Mouse (Mus musculus) myocyte (in vitro differentiated cells): Measurements from ENCODE around the gene Cfap126. TPM values are rescaled to one million over a fixed set of nuclear protein-coding genes. Genes with fewer than 3 reads are reported as not detected.

ENCODE experiments used
- H3K27me3 ChIP-seq: one replicate; pipeline ENCODE4 v1.6.1; 2011; ENCODE audit not compliant: control insufficient read depth, insufficient read depth, insufficient read length
- H3K36me3 ChIP-seq: one replicate; pipeline ENCODE4 v1.6.1; 2011; ENCODE audit not compliant: control insufficient read depth, insufficient read depth
- H3K4me2 ChIP-seq: one replicate; pipeline ENCODE4 v1.6.1; 2011; ENCODE audit warnings: low read depth, control low read depth
- H3K4me3 ChIP-seq: one replicate; pipeline ENCODE4 v1.5.1; 2011; ENCODE audit warnings: mild to moderate bottlenecking, control low read depth, moderate library complexity
- H3K79me2 ChIP-seq: one replicate; pipeline ENCODE4 v1.6.1; 2011; ENCODE audit not compliant: control insufficient read depth, insufficient read depth
- H3ac ChIP-seq: one replicate; pipeline ENCODE4 v1.6.1; 2011; ENCODE audit not compliant: control insufficient read depth, insufficient read length
- CEBPB ChIP-seq: IDR thresholded peaks from 2 replicates; pipeline ENCODE4 v1.6.1; 2011; ENCODE audit warnings: mild to moderate bottlenecking, moderate library complexity; ENCODE audit not compliant: poor library complexity, insufficient read depth, severe bottlenecking
- E2F4 ChIP-seq: IDR thresholded peaks from one replicate; pipeline ENCODE4 v1.6.1; 2011; ENCODE audit warnings: mild to moderate bottlenecking, control low read depth, moderate library complexity; ENCODE audit not compliant: insufficient read depth
- MAX ChIP-seq: IDR thresholded peaks from one replicate; pipeline ENCODE4 v1.6.1; 2011; ENCODE audit warnings: low read depth, mild to moderate bottlenecking, control low read depth
- MYOD1 ChIP-seq, 3 experiments: IDR thresholded peaks; one replicate each; pipeline ENCODE4 v1.6.1; 2011; ENCODE audit warnings: control low read depth in 2 of 3, low read depth in 2 of 3, mild to moderate bottlenecking in 2 of 3, moderate library complexity in 1 of 3; ENCODE audit not compliant: insufficient read length in 2 of 3, control insufficient read depth in 1 of 3
- MYOG ChIP-seq, 3 experiments: IDR thresholded peaks; one replicate each; pipeline ENCODE4 v1.6.1; 2011; ENCODE audit warnings: control low read depth in 2 of 3, low read depth in 2 of 3, mild to moderate bottlenecking in 2 of 3; ENCODE audit not compliant: insufficient read length in 2 of 3, control insufficient read depth in 1 of 3, insufficient read depth in 1 of 3
- POLR2A ChIP-seq: IDR thresholded peaks from one replicate; pipeline ENCODE4 v1.6.1; 2011; ENCODE audit warnings: low read depth, mild to moderate bottlenecking, control low read depth, moderate library complexity; ENCODE audit not compliant: insufficient read length
- POLR2AphosphoS2 ChIP-seq: IDR thresholded peaks from one replicate; pipeline ENCODE4 v1.6.1; 2011; ENCODE audit warnings: low read depth, control low read depth; ENCODE audit not compliant: insufficient read length
- REST ChIP-seq: IDR thresholded peaks from one replicate; pipeline ENCODE4 v1.6.1; 2011; ENCODE audit warnings: mild to moderate bottlenecking, control low read depth, moderate library complexity; ENCODE audit not compliant: insufficient read depth, insufficient read length
- SRF ChIP-seq: IDR thresholded peaks from one replicate; pipeline ENCODE4 v1.6.1; 2011; ENCODE audit warnings: low read depth; ENCODE audit not compliant: control insufficient read depth, insufficient read length
- TCF12 ChIP-seq: IDR thresholded peaks from one replicate; pipeline ENCODE4 v1.6.1; 2011; ENCODE audit warnings: mild to moderate bottlenecking, control low read depth; ENCODE audit not compliant: poor library complexity, insufficient read depth, severe bottlenecking
- TCF3 ChIP-seq: IDR thresholded peaks from one replicate; pipeline ENCODE4 v1.6.1; 2011; ENCODE audit warnings: low read depth, control low read depth; ENCODE audit not compliant: insufficient read length
- USF1 ChIP-seq: IDR thresholded peaks from one replicate; pipeline ENCODE4 v1.6.1; 2011; ENCODE audit warnings: low read depth, mild to moderate bottlenecking, control low read depth, moderate library complexity
- polyA plus RNA-seq: library from polyadenylated mRNA; unstranded; fragments of >200 nt; fragmentation: generic; extraction: Trizol; gene quantifications from one replicate; pipeline ENCODE4 v1.2.1, GENCODE M21; 2012; ENCODE audit warnings: missing spikeins

Cfap126 gene
- polyA plus RNA-seq, 1 experiment = 2.2 TPM

- no peak overlapping the region for H3K4me2 ChIP-seq
- H3K27me3 ChIP-seq = no peaks in the 10 kb centered on the region
- no peaks in the 10 kb centered on the region for H3K36me3 ChIP-seq
- H3K79me2 ChIP-seq = no peaks in the 10 kb centered on the region
- no peak for TF ChIP-seq USF1
- no peak for TF ChIP-seq CEBPB
- no peak for TF ChIP-seq TCF3
- TF ChIP-seq MAX = no peak
- TF ChIP-seq POLR2AphosphoS2 = no peak
- TF ChIP-seq REST = no peak
- TF ChIP-seq MYOG (IDR thresholded peaks at IDR 0.05; ENCODE audit: control insufficient read depth in 1 of 3, insufficient read depth in 1 of 3, insufficient read length in 2 of 3, low read depth in 2 of 3) = no peak
- no peak for TF ChIP-seq TCF12
- no peak for TF ChIP-seq POLR2A
- TF ChIP-seq SRF = no peak
- TF ChIP-seq MYOD1 (IDR thresholded peaks at IDR 0.05; ENCODE audit: control insufficient read depth in 1 of 3, insufficient read length in 2 of 3, low read depth in 2 of 3) = no peak
- TF ChIP-seq E2F4 = no peak
- H3K4me3 ChIP-seq = no peak overlapping the region
- no peak overlapping the region for H3ac ChIP-seq
Measured at GRCm38 (mm10) chr1:171119405-171119804, 5.7 kb downstream of the Cfap126 start.

- Histone ChIP-seq H3K79me2 (no peaks in the 10 kb centered on the region), H3K4me3 (no peak overlapping the region), H3ac (no peak overlapping the region), H3K4me2 (no peak overlapping the region), H3K36me3 (no peaks in the 10 kb centered on the region), H3K27me3 (no peaks in the 10 kb centered on the region)
- TF ChIP-seq MAX (no peak), TCF3 (no peak), USF1 (no peak), REST (no peak)
Measured at GRCm38 (mm10) chr1:171120893-171121292, 7.2 kb downstream of the Cfap126 start.

GRCm38 (mm10) chr1:171121839-171122238, 8.1 kb downstream of the Cfap126 start:
- Histone ChIP-seq H3K27me3 (no peaks in the 10 kb centered on the region), H3K36me3 (no peaks in the 10 kb centered on the region), H3K4me2 (no peak overlapping the region), H3ac (no peak overlapping the region), H3K4me3 (no peak overlapping the region), H3K79me2 (no peaks in the 10 kb centered on the region)
- TF ChIP-seq SRF (no peak), CEBPB (no peak), USF1 (no peak), TCF12 (no peak), MAX (no peak), MYOD1 (IDR thresholded peaks at IDR 0.05; ENCODE audit: control insufficient read depth in 1 of 3, insufficient read length in 2 of 3, low read depth in 2 of 3) (no peak), MYOG (IDR thresholded peaks at IDR 0.05; ENCODE audit: control insufficient read depth in 1 of 3, insufficient read depth in 1 of 3, insufficient read length in 2 of 3, low read depth in 2 of 3) (no peak), TCF3 (no peak), POLR2A (no peak), POLR2AphosphoS2 (no peak), E2F4 (no peak), REST (no peak)

- no peak overlapping the region for H3ac ChIP-seq
- no peaks in the 10 kb centered on the region for H3K27me3 ChIP-seq
- no peaks in the 10 kb centered on the region for H3K36me3 ChIP-seq
- H3K79me2 ChIP-seq = no peaks in the 10 kb centered on the region
- no peak for TF ChIP-seq CEBPB
- no peak for TF ChIP-seq TCF3
- TF ChIP-seq MYOG (IDR thresholded peaks at IDR 0.05; ENCODE audit: control insufficient read depth in 1 of 3, insufficient read depth in 1 of 3, insufficient read length in 2 of 3, low read depth in 2 of 3) = no peak
- TF ChIP-seq MAX = no peak
- no peak for TF ChIP-seq REST
- TF ChIP-seq MYOD1 (IDR thresholded peaks at IDR 0.05; ENCODE audit: control insufficient read depth in 1 of 3, insufficient read length in 2 of 3, low read depth in 2 of 3) = no peak
- TF ChIP-seq POLR2AphosphoS2 = no peak
- TF ChIP-seq USF1 = no peak
- TF ChIP-seq SRF = no peak
- TF ChIP-seq E2F4 = no peak
- no peak for TF ChIP-seq POLR2A
- no peak for TF ChIP-seq TCF12
- no peak overlapping the region for H3K4me3 ChIP-seq
- H3K4me2 ChIP-seq = no peak overlapping the region
Measured at GRCm38 (mm10) chr1:171122932-171123331, 9.2 kb downstream of the Cfap126 start.

GRCm38 (mm10) chr1:171124398-171124797, 10.7 kb downstream of the Cfap126 start:
- no peak for TF ChIP-seq REST
- no peak for TF ChIP-seq E2F4
- no peak for TF ChIP-seq TCF12
- TF ChIP-seq SRF = no peak
- no peak for TF ChIP-seq POLR2AphosphoS2
- TF ChIP-seq USF1 = no peak
- TF ChIP-seq TCF3 = no peak
- no peak for TF ChIP-seq POLR2A
- no peak for TF ChIP-seq MYOD1 (IDR thresholded peaks at IDR 0.05; ENCODE audit: control insufficient read depth in 1 of 3, insufficient read length in 2 of 3, low read depth in 2 of 3)
- TF ChIP-seq CEBPB = no peak
- no peak for TF ChIP-seq MYOG (IDR thresholded peaks at IDR 0.05; ENCODE audit: control insufficient read depth in 1 of 3, insufficient read depth in 1 of 3, insufficient read length in 2 of 3, low read depth in 2 of 3)
- Histone ChIP-seq H3K4me2 (no peak overlapping the region), H3K4me3 (no peak overlapping the region), H3K36me3 (no peaks in the 10 kb centered on the region), H3ac (no peak overlapping the region), H3K27me3 (no peaks in the 10 kb centered on the region), H3K79me2 (no peaks in the 10 kb centered on the region)
